ENCODE assay signal across 23 mouse cellular contexts in genomic region chr1:94298395-94298794, GRCm38 (mm10).
DNase-seq lines count a peak whose midpoint lies in the region; ATAC-seq and TF ChIP-seq lines count a peak whose summit lies in the region.
"Had no signal": no experiment of that assay in that cellular context is flagged by ENCODE, and none has a peak within 500 bp of the region (broad histone marks: within the 10 kb centered on the region; RNA-seq: fewer than 3 reads in every experiment).

No protein-coding gene starts in this region.

- DNase-seq in ES-E14 (ENCODE audit: low read depth, low spot score) (peak; percentile 44), WW6 (ENCODE audit: low read depth, low spot score) (peak; percentile 11)
- DNase-seq in adrenal gland, postnatal 14 days, result no peak
- DNase-seq in heart, adult 9 months (ENCODE audit: low spot score in 2 of 2), result no peak
- DNase-seq: adrenal gland, adult 8-10 months; adrenal gland, postnatal 25 days; cerebellum, adult 11 months; cerebellum, adult 18-20 months; cerebellum, adult 8-10 months; cerebellum, adult 9-11 months; cerebellum, postnatal 14 days; cerebellum, postnatal 36 days; embryo, embryonic 11 days had no signal

- H3K4me1 ChIP-seq in ES-E14 (ENCODE audit: control insufficient read depth in 2 of 2, insufficient read depth in 2 of 2, low read length in 2 of 2, poor library complexity in 1 of 2), result no peaks in the 10 kb centered on the region
- H3K4me1 ChIP-seq: embryonic facial prominence, embryonic 13.5 days; embryonic facial prominence, embryonic 15.5 days; forebrain, embryonic 10.5 days; forebrain, embryonic 12.5 days had no signal

- H3K9ac ChIP-seq in ES-E14 (ENCODE audit: insufficient read depth, low read depth, low read length, poor library complexity, severe bottlenecking), result no peak overlapping the region
- H3K9ac ChIP-seq: embryonic facial prominence, embryonic 13.5 days; embryonic facial prominence, embryonic 15.5 days; forebrain, embryonic 12.5 days had no signal

- H3K36me3 ChIP-seq in ES-E14 (ENCODE audit: control insufficient read depth, insufficient read depth, low read length, poor library complexity, severe bottlenecking), result no peaks in the 10 kb centered on the region
- H3K36me3 ChIP-seq: embryonic facial prominence, embryonic 13.5 days; embryonic facial prominence, embryonic 15.5 days; forebrain, embryonic 10.5 days; forebrain, embryonic 12.5 days; G1E had no signal

- no peak overlapping the region for H3K4me3 ChIP-seq in ES-E14 (ENCODE audit: insufficient read depth in 1 of 2, low read depth in 1 of 2, low read length in 2 of 2, poor library complexity in 1 of 2, severe bottlenecking in 1 of 2)
- H3K4me3 ChIP-seq: embryonic facial prominence, embryonic 13.5 days; embryonic facial prominence, embryonic 15.5 days; erythroblast, embryonic 14.5 days; forebrain, embryonic 10.5 days; forebrain, embryonic 12.5 days had no signal

- ATAC-seq in CD4-positive, CD25-positive, alpha-beta regulatory T cell, adult 4 months, result no peak
- ATAC-seq: forebrain, embryonic 14.5 days; forebrain, embryonic 16.5 days; Patski had no signal

- H3K27ac ChIP-seq in ES-E14 (ENCODE audit: insufficient read depth, low read depth, low read length, poor library complexity, severe bottlenecking), result no peak overlapping the region
- H3K27ac ChIP-seq: embryonic facial prominence, embryonic 13.5 days; embryonic facial prominence, embryonic 15.5 days; forebrain, embryonic 10.5 days; forebrain, embryonic 12.5 days had no signal

- in situ Hi-C loops in ES-E14 (cut with MboI; ENCODE audit: low sequenced_read_pairs in 2 of 2, unreplicated experiment in 2 of 2), result no loop called here

- no peaks in the 10 kb centered on the region for H3K9me3 ChIP-seq in ES-E14 (ENCODE audit: control insufficient read depth, insufficient read depth, low read depth, low read length)
- H3K9me3 ChIP-seq: embryonic facial prominence, embryonic 13.5 days; embryonic facial prominence, embryonic 15.5 days; forebrain, embryonic 10.5 days; forebrain, embryonic 12.5 days had no signal

TF ChIP-seq in ES-E14, 5 proteins besides CTCF, POLR2A, EP300 and RAD21:
- TF ChIP-seq HCFC1 (IDR thresholded peaks at IDR 0.05; ENCODE audit: borderline replicate concordance, insufficient read depth, low read length) (no peak), MAFK (IDR thresholded peaks at IDR 0.05; ENCODE audit: insufficient read depth, low read depth, low read length) (no peak), ZNF384 (IDR thresholded peaks at IDR 0.05; ENCODE audit: low read depth, low read length) (no peak), CHD2 (IDR thresholded peaks at IDR 0.05; ENCODE audit: low read depth, low read length) (no peak), ZC3H11A (IDR thresholded peaks at IDR 0.05; ENCODE audit: borderline replicate concordance, low read depth, low read length) (no peak)

Comparison
In these comparisons a context has a peak if more than half of its experiments do, and no peak if none do; other contexts are left out.
1. DNase-seq: peak in ES-E14 (single experiment) and WW6 (single experiment); none in adrenal gland, postnatal 14 days (single experiment) and heart, adult 9 months (0 of 2).